Comparison of ENCODE assay signal across 10 mouse cellular contexts in genomic region chr4:63622378-63622835, GRCm38 (mm10). TPM values are rescaled to one million over a fixed set of nuclear protein-coding genes. Genes with fewer than 3 reads are reported as not detected.
DNase-seq lines count a peak whose midpoint lies in the region; ATAC-seq lines count a peak whose summit lies in the region.
"Had no signal": no experiment of that assay in that cellular context is flagged by ENCODE, and none has a peak within 500 bp of the region (broad histone marks: within the 10 kb centered on the region; RNA-seq: fewer than 3 reads in every experiment).

Gene Tex48 (minus strand): TSS chr4:63622428.

- H3K27me3 ChIP-seq in kidney, embryonic 14.5 days (ENCODE audit: control insufficient read depth, insufficient read depth, low read length): no peaks in the 10 kb centered on the region
- H3K27me3 ChIP-seq in limb, embryonic 11.5 days (ENCODE audit: control insufficient read depth, insufficient read depth, low read length): no peaks in the 10 kb centered on the region
- H3K27me3 ChIP-seq: embryonic facial prominence, embryonic 15.5 days; liver, embryonic 13.5 days had no signal

- no peaks in the 10 kb centered on the region for H3K36me3 ChIP-seq in kidney, embryonic 14.5 days (ENCODE audit: control insufficient read depth, insufficient read depth, low read length)
- no peaks in the 10 kb centered on the region for H3K36me3 ChIP-seq in limb, embryonic 11.5 days (ENCODE audit: control insufficient read depth, insufficient read depth, low read length)
- H3K36me3 ChIP-seq: embryonic facial prominence, embryonic 15.5 days; liver, embryonic 13.5 days had no signal

- no peaks in the 10 kb centered on the region for H3K9me3 ChIP-seq in kidney, embryonic 14.5 days (ENCODE audit: control insufficient read depth, low read length)
- H3K9me3 ChIP-seq in limb, embryonic 11.5 days (ENCODE audit: control insufficient read depth, low read length): no peaks in the 10 kb centered on the region
- H3K9me3 ChIP-seq: embryonic facial prominence, embryonic 15.5 days; liver, embryonic 13.5 days had no signal

- H3K9ac ChIP-seq in kidney, embryonic 14.5 days (ENCODE audit: low read depth, low read length): no peak within 1 kb of the TSS
- no peak within 1 kb of the TSS for H3K9ac ChIP-seq in limb, embryonic 11.5 days (ENCODE audit: low read length)
- H3K9ac ChIP-seq: embryonic facial prominence, embryonic 15.5 days; liver, embryonic 13.5 days had no signal

- 59% methylated on average over 5 of the region's 5 CpGs for WGBS in kidney, embryonic 14.5 days
- WGBS in limb, embryonic 11.5 days: 54% methylated on average over 5 of the region's 5 CpGs

- no peak within 1 kb of the TSS for H3K4me2 ChIP-seq in kidney, embryonic 14.5 days (replicated peaks; ENCODE audit: low read depth, low read length)
- H3K4me2 ChIP-seq in limb, embryonic 11.5 days (ENCODE audit: low read depth, severe bottlenecking): no peak within 1 kb of the TSS
- H3K4me2 ChIP-seq: embryonic facial prominence, embryonic 15.5 days; liver, embryonic 13.5 days had no signal

- ATAC-seq in kidney, embryonic 14.5 days (ENCODE audit: low FRiP score, low TSS enrichment): 0 out of 2 replicates have a peak, but pooled peaks have one; percentile 35
- ATAC-seq in limb, embryonic 11.5 days (ENCODE audit: insufficient number of reproducible peaks, low FRiP score, low TSS enrichment, low read depth): no peak

- no peaks in the 10 kb centered on the region for H3K4me1 ChIP-seq in kidney, embryonic 14.5 days (ENCODE audit: control insufficient read depth, insufficient read depth, low read length)
- no peaks in the 10 kb centered on the region for H3K4me1 ChIP-seq in limb, embryonic 11.5 days (ENCODE audit: control insufficient read depth, insufficient read depth, low read length)
- H3K4me1 ChIP-seq: embryonic facial prominence, embryonic 15.5 days; liver, embryonic 13.5 days had no signal

- DNase-seq in kidney, postnatal 14 days: no peak
- DNase-seq in CD4-positive, CD25-positive, alpha-beta regulatory T cell, adult 2 months (ENCODE audit: low read depth, low spot score): peak; percentile 75
- DNase-seq in NIH3T3 (ENCODE audit: low read depth): peak; percentile 69
- DNase-seq in limb, embryonic 11.5 days (ENCODE audit: low spot score): peak; percentile 66
- DNase-seq in thymus, postnatal 36 days: peak; percentile 34 to 42
- DNase-seq in frontal cortex, postnatal 25 days (ENCODE audit: low spot score in 2 of 2): no peak
- DNase-seq in layer of hippocampus, adult 9-11 months: no peak
- DNase-seq: liver, embryonic 13.5 days had no signal

- H3K27ac ChIP-seq in kidney, embryonic 14.5 days (ENCODE audit: low read depth, low read length): no peak within 1 kb of the TSS
- no peak within 1 kb of the TSS for H3K27ac ChIP-seq in limb, embryonic 11.5 days (replicated peaks; ENCODE audit: low read depth, low read length)
- H3K27ac ChIP-seq: embryonic facial prominence, embryonic 15.5 days; liver, embryonic 13.5 days had no signal

- H3K4me3 ChIP-seq in kidney, embryonic 14.5 days (ENCODE audit: low read length): no peak within 1 kb of the TSS
- no peak within 1 kb of the TSS for H3K4me3 ChIP-seq in limb, embryonic 11.5 days (ENCODE audit: low read depth, low read length)
- H3K4me3 ChIP-seq: embryonic facial prominence, embryonic 15.5 days; liver, embryonic 13.5 days had no signal

RNA-seq across cellular contexts. Expression of gene Tex48, which starts in this region (rescaled TPM):
- polyA plus RNA-seq in kidney, embryonic 14.5 days (2014; fragmentation: Nextera tagmentation; extraction: Ambion mirVana): not detected in 2 replicates
- polyA plus RNA-seq in limb, embryonic 11.5 days (2014; fragmentation: Nextera tagmentation; extraction: Ambion mirVana): not detected in 2 replicates
- polyA plus RNA-seq: embryonic facial prominence, embryonic 15.5 days; liver, embryonic 13.5 days had no signal

Comparison
In these comparisons a context has a peak if more than half of its experiments do, and no peak if none do; other contexts are left out.
1. Peak in ATAC-seq in kidney, embryonic 14.5 days; RNA of the gene not detected or under 1 TPM.
2. Peak in DNase-seq in limb, embryonic 11.5 days; RNA of the gene not detected or under 1 TPM.
3. DNase-seq: peak in CD4-positive, CD25-positive, alpha-beta regulatory T cell, adult 2 months (single experiment), NIH3T3 (single experiment) and thymus, postnatal 36 days (2 of 2); none in kidney, postnatal 14 days (single experiment), frontal cortex, postnatal 25 days (0 of 2) and layer of hippocampus, adult 9-11 months (single experiment).